Mouse (Mus musculus): ENCODE results near the gene Ccdc144b. TPM values are rescaled to one million over a fixed set of nuclear protein-coding genes. Genes with fewer than 3 reads are reported as not detected.
A peak's percentile ranks its signal among the peaks of the same experiment; 100 is the strongest.

The Ccdc144b gene
- polyA plus RNA-seq, 2 experiments = not detected

GRCm38 (mm10) chr3:36060096-36060850, 6.9 kb upstream of the Ccdc144b start:
- no peaks in the 10 kb centered on the region for H3K36me3 ChIP-seq (ENCODE audit: control insufficient read depth, insufficient read depth, low read length)
- peaks cover 2% of the 10 kb centered on the region; the same call in 1 of the 2 replicates for H3K4me1 ChIP-seq (ENCODE audit: control insufficient read depth, insufficient read depth, low read length)
- H3K9ac ChIP-seq (ENCODE audit: low read depth, low read length, severe bottlenecking) = no peak overlapping the region
- TF ChIP-seq POLR2A (IDR thresholded peaks at IDR 0.05; ENCODE audit: borderline replicate concordance, extremely low read depth, insufficient read depth, insufficient read length) = no peak
- H3K9me3 ChIP-seq (ENCODE audit: control insufficient read depth, low read length) = no peaks in the 10 kb centered on the region
- no peaks in the 10 kb centered on the region for H3K27me3 ChIP-seq (ENCODE audit: control insufficient read depth, insufficient read depth, low read length)
- no peak overlapping the region for H3K4me3 ChIP-seq (replicated peaks; ENCODE audit: low read length)
- ATAC-seq (ENCODE audit: low FRiP score, low read depth) (no peak), DNase-seq (ENCODE audit: low spot score) (peak; percentile 45)
- H3K27ac ChIP-seq (replicated peaks; ENCODE audit: low read depth, low read length) = no peak overlapping the region
- WGBS = 31% methylated on average over 8 of the region's 8 CpGs
- no peak overlapping the region for H3K4me2 ChIP-seq (replicated peaks; ENCODE audit: low read depth, low read length, severe bottlenecking)

DNA sequence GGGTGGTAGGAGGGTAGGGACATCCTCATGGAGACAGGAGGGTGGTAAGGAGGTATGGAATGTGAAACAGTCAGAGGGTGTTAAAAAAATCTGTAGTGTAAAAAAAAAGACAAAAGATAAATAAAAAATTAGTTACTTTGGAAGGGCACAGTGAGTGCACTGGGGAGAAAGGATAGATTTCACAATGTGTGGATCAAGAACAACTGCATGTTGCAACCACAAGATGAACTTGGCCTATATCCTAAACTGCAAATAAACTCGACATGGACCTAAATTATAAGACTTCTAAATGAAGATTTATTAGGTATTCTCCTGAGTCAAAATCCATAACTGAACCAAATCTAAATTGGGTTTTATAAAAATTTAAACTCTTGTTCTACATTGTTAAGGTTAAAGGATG, 4.2 kb downstream of the Ccdc144b start:
- Histone ChIP-seq H3K9me3 (ENCODE audit: control insufficient read depth, low read length) (no peaks in the 10 kb centered on the region), H3K27me3 (ENCODE audit: control insufficient read depth, insufficient read depth, low read length) (no peaks in the 10 kb centered on the region), H3K4me3 (replicated peaks; ENCODE audit: low read length) (no peak overlapping the region), H3K4me1 (ENCODE audit: control insufficient read depth, insufficient read depth, low read length) (no peaks in the 10 kb centered on the region), H3K4me2 (replicated peaks; ENCODE audit: low read depth, low read length, severe bottlenecking) (no peak overlapping the region), H3K9ac (ENCODE audit: low read depth, low read length, severe bottlenecking) (no peak overlapping the region), H3K27ac (replicated peaks; ENCODE audit: low read depth, low read length) (no peak overlapping the region), H3K36me3 (ENCODE audit: control insufficient read depth, insufficient read depth, low read length) (no peaks in the 10 kb centered on the region)
- WGBS = 87% methylated on average over 1 of the region's 1 CpGs
- TF ChIP-seq POLR2A (IDR thresholded peaks at IDR 0.05; ENCODE audit: borderline replicate concordance, extremely low read depth, insufficient read depth, insufficient read length) = no peak
- DNase-seq (ENCODE audit: low spot score) = no peak
- ATAC-seq (ENCODE audit: low FRiP score, low read depth) = no peak

GRCm38 (mm10) chr3:36045086-36045485, 8.3 kb downstream of the Ccdc144b start:
- no peak for ATAC-seq (ENCODE audit: low FRiP score, low read depth)
- no peak overlapping the region for H3K4me2 ChIP-seq (replicated peaks; ENCODE audit: low read depth, low read length, severe bottlenecking)
- no peaks in the 10 kb centered on the region for H3K36me3 ChIP-seq (ENCODE audit: control insufficient read depth, insufficient read depth, low read length)
- no peaks in the 10 kb centered on the region for H3K9me3 ChIP-seq (ENCODE audit: control insufficient read depth, low read length)
- no peaks in the 10 kb centered on the region for H3K27me3 ChIP-seq (ENCODE audit: control insufficient read depth, insufficient read depth, low read length)
- DNase-seq (ENCODE audit: low spot score) = no peak
- 77% methylated on average over 4 of the region's 4 CpGs for WGBS
- H3K9ac ChIP-seq (ENCODE audit: low read depth, low read length, severe bottlenecking) = no peak overlapping the region
- no peak overlapping the region for H3K4me3 ChIP-seq (replicated peaks; ENCODE audit: low read length)
- H3K4me1 ChIP-seq (ENCODE audit: control insufficient read depth, insufficient read depth, low read length) = no peaks in the 10 kb centered on the region
- TF ChIP-seq POLR2A (IDR thresholded peaks at IDR 0.05; ENCODE audit: borderline replicate concordance, extremely low read depth, insufficient read depth, insufficient read length) = no peak
- H3K27ac ChIP-seq (replicated peaks; ENCODE audit: low read depth, low read length) = no peak overlapping the region

DNA sequence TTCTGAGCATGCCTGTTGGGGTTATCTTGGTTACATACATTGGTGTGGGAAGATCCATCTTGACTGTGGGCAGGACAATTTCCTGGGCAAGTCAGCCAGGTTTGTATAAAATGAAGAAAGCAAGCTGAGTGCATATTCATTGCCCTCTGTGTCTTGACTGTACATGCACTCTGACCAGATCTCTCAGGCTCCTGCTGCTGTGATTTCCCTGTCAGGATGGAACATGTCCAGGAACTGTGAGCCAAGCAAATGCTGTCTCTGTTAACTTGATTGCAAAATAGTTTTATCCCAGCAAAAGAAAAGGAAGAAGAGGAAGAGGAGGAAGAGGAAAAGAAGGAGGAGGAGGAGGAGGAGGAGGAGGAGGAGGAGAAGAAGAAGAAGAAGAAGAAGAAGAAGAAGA, 8.8 kb downstream of the Ccdc144b start:
- no peaks in the 10 kb centered on the region for H3K36me3 ChIP-seq (ENCODE audit: control insufficient read depth, insufficient read depth, low read length)
- ATAC-seq (ENCODE audit: low FRiP score, low read depth) = no peak

DNA sequence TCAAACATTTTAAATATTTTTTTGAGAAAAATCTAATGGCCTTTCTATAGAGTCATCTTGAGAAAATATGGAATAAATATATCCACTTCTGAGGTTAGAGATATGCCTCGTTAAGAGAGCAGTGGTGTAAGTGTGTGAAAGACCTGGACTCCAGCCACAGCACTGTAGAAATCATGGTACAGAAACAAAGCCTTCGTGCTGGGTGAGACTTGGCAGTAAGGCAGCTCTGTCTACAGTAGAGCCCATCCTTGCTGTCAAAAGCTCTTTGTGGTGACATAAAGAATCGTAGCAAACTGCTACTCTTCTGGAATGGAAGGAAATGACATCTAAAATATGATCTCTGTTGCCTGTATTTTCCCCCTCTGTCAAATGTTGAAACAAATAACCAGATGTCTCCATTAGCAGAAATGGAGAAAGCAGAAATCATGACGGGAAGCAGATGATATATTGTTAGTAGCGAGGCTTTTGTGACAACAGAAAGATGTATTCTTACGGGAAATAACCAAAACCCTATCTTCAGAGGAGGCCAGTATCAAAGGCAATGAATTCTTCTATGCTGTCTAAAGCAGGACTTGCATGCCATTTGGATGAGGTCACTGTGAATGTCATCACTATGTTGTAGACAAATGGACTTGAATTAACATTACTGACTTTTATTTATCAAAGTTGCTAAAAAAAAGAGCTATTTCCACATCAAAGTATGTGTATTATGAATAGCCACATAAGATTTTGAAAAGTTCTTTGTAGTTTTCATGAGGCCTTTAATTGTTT, 21.4 kb downstream of the Ccdc144b start:
- no peak overlapping the region for H3K4me2 ChIP-seq (replicated peaks; ENCODE audit: low read depth, low read length, severe bottlenecking)
- no peak for DNase-seq (ENCODE audit: low spot score)
- no peak for TF ChIP-seq POLR2A (IDR thresholded peaks at IDR 0.05; ENCODE audit: borderline replicate concordance, extremely low read depth, insufficient read depth, insufficient read length)
- no peaks in the 10 kb centered on the region for H3K9me3 ChIP-seq (ENCODE audit: control insufficient read depth, low read length)
- no peak overlapping the region for H3K4me3 ChIP-seq (replicated peaks; ENCODE audit: low read length)
- no peak overlapping the region for H3K9ac ChIP-seq (ENCODE audit: low read depth, low read length, severe bottlenecking)
- H3K27ac ChIP-seq (replicated peaks; ENCODE audit: low read depth, low read length) = no peak overlapping the region
- no peaks in the 10 kb centered on the region for H3K27me3 ChIP-seq (ENCODE audit: control insufficient read depth, insufficient read depth, low read length)
- H3K36me3 ChIP-seq (ENCODE audit: control insufficient read depth, insufficient read depth, low read length) = no peaks in the 10 kb centered on the region
- no peaks in the 10 kb centered on the region for H3K4me1 ChIP-seq (ENCODE audit: control insufficient read depth, insufficient read depth, low read length)
- WGBS = 70% methylated on average over 6 of the region's 6 CpGs
- no peak for ATAC-seq (ENCODE audit: low FRiP score, low read depth)

More for the DNA sequence above, 8.8 kb downstream of the Ccdc144b start:
- Histone ChIP-seq H3K4me1 (ENCODE audit: control insufficient read depth, insufficient read depth, low read length) (no peaks in the 10 kb centered on the region), H3K9me3 (ENCODE audit: control insufficient read depth, low read length) (no peaks in the 10 kb centered on the region), H3K4me3 (replicated peaks; ENCODE audit: low read length) (no peak overlapping the region), H3K27ac (replicated peaks; ENCODE audit: low read depth, low read length) (no peak overlapping the region), H3K4me2 (replicated peaks; ENCODE audit: low read depth, low read length, severe bottlenecking) (no peak overlapping the region), H3K9ac (ENCODE audit: low read depth, low read length, severe bottlenecking) (no peak overlapping the region), H3K27me3 (ENCODE audit: control insufficient read depth, insufficient read depth, low read length) (no peaks in the 10 kb centered on the region)
- DNase-seq (ENCODE audit: low spot score) = no peak
- no peak for TF ChIP-seq POLR2A (IDR thresholded peaks at IDR 0.05; ENCODE audit: borderline replicate concordance, extremely low read depth, insufficient read depth, insufficient read length)
